Mouse (Mus musculus): Measurements from ENCODE around the gene Gm5148. TPM values are rescaled to one million over a fixed set of nuclear protein-coding genes. Genes with fewer than 3 reads are reported as not detected.
A peak's percentile ranks its signal among the peaks of the same experiment; 100 is the strongest.

The Gm5148 gene
- polyA plus RNA-seq, 1 experiment from 2014 or later, result 5.9 TPM

DNA sequence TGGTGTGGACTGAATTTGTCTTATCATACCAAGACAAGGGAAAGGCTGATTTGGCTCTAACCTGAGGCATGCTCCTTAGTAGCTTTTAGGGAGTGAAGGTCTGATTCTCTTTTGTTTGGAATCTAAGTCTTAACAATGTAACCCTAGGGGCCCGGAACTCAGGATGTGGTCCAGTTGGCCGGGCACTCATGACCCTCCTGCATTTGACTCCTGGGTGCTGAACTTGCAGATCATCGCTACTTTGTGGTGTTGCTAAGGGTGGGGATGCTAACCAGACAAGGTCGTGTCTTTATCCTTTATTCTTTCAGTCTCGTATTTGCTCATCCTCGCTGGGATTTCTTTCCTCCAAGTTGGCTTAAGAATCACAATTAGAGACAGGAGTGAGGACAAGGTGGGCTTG is 37.5 kb downstream of the Gm5148 start:
- Histone ChIP-seq H3K27me3 (replicated peaks; ENCODE audit: control insufficient read depth, insufficient read depth, low read length) (no peaks in the 10 kb centered on the region), H3K4me1 (ENCODE audit: control insufficient read depth, insufficient read depth, low read length) (peaks cover 15% of the 10 kb centered on the region), H3K4me2 (ENCODE audit: low read depth, low read length) (peak overlapping the region; percentile 63), H3K9ac (ENCODE audit: low read depth, low read length) (peak overlapping the region; percentile 50), H3K9me3 (ENCODE audit: control insufficient read depth, low read length) (no peaks in the 10 kb centered on the region), H3K4me3 (ENCODE audit: low read length) (peak overlapping the region; percentile 35), H3K36me3 (ENCODE audit: control insufficient read depth, insufficient read depth, low read length) (no peaks in the 10 kb centered on the region), H3K27ac (ENCODE audit: low read length) (peak overlapping the region; percentile 53; the same call in 1 of the 2 replicates)
- WGBS, result 25% methylated on average over 6 of the region's 6 CpGs
- peak; percentile 15; the same call in 1 of the 2 replicates for ATAC-seq

GRCm38 (mm10) chr3:37686219-37686618 is 38.1 kb downstream of the Gm5148 start:
- Histone ChIP-seq H3K4me3 (ENCODE audit: low read length) (no peak overlapping the region), H3K4me1 (ENCODE audit: control insufficient read depth, insufficient read depth, low read length) (peaks cover 15% of the 10 kb centered on the region), H3K27ac (ENCODE audit: low read length) (no peak overlapping the region), H3K27me3 (replicated peaks; ENCODE audit: control insufficient read depth, insufficient read depth, low read length) (no peaks in the 10 kb centered on the region), H3K9ac (ENCODE audit: low read depth, low read length) (no peak overlapping the region), H3K9me3 (ENCODE audit: control insufficient read depth, low read length) (no peaks in the 10 kb centered on the region), H3K4me2 (ENCODE audit: low read depth, low read length) (no peak overlapping the region), H3K36me3 (ENCODE audit: control insufficient read depth, insufficient read depth, low read length) (no peaks in the 10 kb centered on the region)
- ATAC-seq, result no peak
- 20% methylated on average over 7 of the region's 7 CpGs for WGBS

DNA sequence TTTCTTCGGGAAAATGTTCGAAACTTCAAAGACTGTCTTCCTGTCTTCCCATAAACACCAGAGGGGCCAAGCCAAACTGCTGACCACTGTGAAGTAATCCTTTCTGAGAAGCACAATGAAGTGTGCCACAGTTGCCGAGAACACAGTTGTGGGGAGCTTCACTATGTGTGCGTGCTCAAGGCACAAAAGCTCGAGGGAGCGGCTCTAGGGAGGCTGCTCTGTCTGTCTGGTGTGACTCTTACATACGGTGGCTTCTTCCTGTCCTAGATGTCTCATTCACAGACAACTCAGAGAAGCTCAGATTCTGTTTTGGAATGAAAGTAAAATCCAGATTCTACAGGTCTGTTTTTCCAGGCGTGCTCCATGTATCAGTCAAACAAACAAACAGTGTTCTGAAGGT is 48.0 kb downstream of the Gm5148 start:
- 71% methylated on average over 8 of the region's 8 CpGs for WGBS
- peaks cover 7% of the 10 kb centered on the region for H3K4me1 ChIP-seq (ENCODE audit: control insufficient read depth, insufficient read depth, low read length)

GRCm38 (mm10) chr3:37675056-37675525 is 49.2 kb downstream of the Gm5148 start:
- H3K4me2 ChIP-seq (ENCODE audit: low read depth, low read length), result no peak overlapping the region
- H3K4me1 ChIP-seq (ENCODE audit: control insufficient read depth, insufficient read depth, low read length), result peaks cover 7% of the 10 kb centered on the region
- H3K9ac ChIP-seq (ENCODE audit: low read depth, low read length), result no peak overlapping the region
- H3K27ac ChIP-seq (ENCODE audit: low read length), result no peak overlapping the region
- no peaks in the 10 kb centered on the region for H3K36me3 ChIP-seq (ENCODE audit: control insufficient read depth, insufficient read depth, low read length)
- no peak for ATAC-seq
- H3K27me3 ChIP-seq (replicated peaks; ENCODE audit: control insufficient read depth, insufficient read depth, low read length), result no peaks in the 10 kb centered on the region
- no peak overlapping the region for H3K4me3 ChIP-seq (ENCODE audit: low read length)
- 69% methylated on average over 11 of the region's 11 CpGs for WGBS
- H3K9me3 ChIP-seq (ENCODE audit: control insufficient read depth, low read length), result no peaks in the 10 kb centered on the region

More for the DNA sequence above, 48.0 kb downstream of the Gm5148 start:
- H3K4me3 ChIP-seq (ENCODE audit: low read length), result no peak overlapping the region
- no peak overlapping the region for H3K9ac ChIP-seq (ENCODE audit: low read depth, low read length)
- no peak overlapping the region for H3K27ac ChIP-seq (ENCODE audit: low read length)
- H3K4me2 ChIP-seq (ENCODE audit: low read depth, low read length), result no peak overlapping the region
- H3K9me3 ChIP-seq (ENCODE audit: control insufficient read depth, low read length), result no peaks in the 10 kb centered on the region
- no peak for ATAC-seq
- no peaks in the 10 kb centered on the region for H3K36me3 ChIP-seq (ENCODE audit: control insufficient read depth, insufficient read depth, low read length)
- H3K27me3 ChIP-seq (replicated peaks; ENCODE audit: control insufficient read depth, insufficient read depth, low read length), result no peaks in the 10 kb centered on the region

- peak; percentile 39 for ATAC-seq
- Histone ChIP-seq H3K27me3 (replicated peaks; ENCODE audit: control insufficient read depth, insufficient read depth, low read length) (no peaks in the 10 kb centered on the region), H3K4me3 (ENCODE audit: low read length) (no peak overlapping the region), H3K9me3 (ENCODE audit: control insufficient read depth, low read length) (peaks cover 11% of the 10 kb centered on the region), H3K9ac (ENCODE audit: low read depth, low read length) (no peak overlapping the region), H3K4me2 (ENCODE audit: low read depth, low read length) (no peak overlapping the region), H3K27ac (ENCODE audit: low read length) (no peak overlapping the region), H3K36me3 (ENCODE audit: control insufficient read depth, insufficient read depth, low read length) (no peaks in the 10 kb centered on the region), H3K4me1 (ENCODE audit: control insufficient read depth, insufficient read depth, low read length) (peaks cover 7% of the 10 kb centered on the region)
- 67% methylated on average over 13 of the region's 13 CpGs for WGBS
Measured at GRCm38 (mm10) chr3:37673513-37674261, 50.6 kb downstream of the Gm5148 start.

DNA sequence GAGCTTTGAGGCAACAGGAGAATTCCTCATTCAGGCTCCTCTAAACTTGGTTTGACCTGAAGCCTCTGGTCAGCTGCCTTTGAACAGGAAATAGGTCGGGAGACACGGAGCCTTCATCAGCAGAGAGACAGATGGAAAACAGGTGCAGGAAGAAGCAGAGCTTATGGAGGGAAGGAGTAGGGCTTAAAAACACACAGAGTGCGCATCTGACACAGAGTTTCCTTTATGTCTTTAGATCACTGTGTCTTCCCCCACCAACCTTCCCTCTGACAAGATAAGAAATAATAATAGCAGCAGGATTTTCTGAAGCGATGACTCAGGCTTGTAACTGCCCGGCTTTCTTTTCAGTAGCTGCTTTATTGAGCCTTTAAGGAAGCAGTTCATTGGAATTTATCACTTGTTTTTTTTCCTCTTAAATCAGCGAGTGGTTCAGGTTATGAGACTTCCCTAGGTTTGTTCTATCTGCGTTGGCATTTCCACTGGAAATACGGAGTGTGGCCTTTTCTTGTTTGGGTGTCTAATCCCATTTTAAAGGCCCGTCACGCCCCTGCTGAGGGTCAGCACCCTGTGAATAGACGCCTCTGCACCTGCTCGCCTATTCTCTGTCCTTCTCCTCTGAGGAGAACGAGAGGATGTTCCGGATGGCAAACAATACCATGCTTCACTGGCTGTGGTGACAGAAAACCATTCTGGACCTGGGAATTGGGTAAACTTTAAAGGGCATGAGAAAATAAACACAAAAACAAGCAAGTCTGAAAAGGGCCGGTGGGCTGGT is 51.8 kb downstream of the Gm5148 start:
- Histone ChIP-seq H3K4me2 (ENCODE audit: low read depth, low read length) (no peak overlapping the region), H3K9ac (ENCODE audit: low read depth, low read length) (no peak overlapping the region), H3K4me3 (ENCODE audit: low read length) (no peak overlapping the region), H3K36me3 (ENCODE audit: control insufficient read depth, insufficient read depth, low read length) (no peaks in the 10 kb centered on the region), H3K4me1 (ENCODE audit: control insufficient read depth, insufficient read depth, low read length) (peaks cover 11% of the 10 kb centered on the region), H3K27ac (ENCODE audit: low read length) (no peak overlapping the region), H3K27me3 (replicated peaks; ENCODE audit: control insufficient read depth, insufficient read depth, low read length) (no peaks in the 10 kb centered on the region), H3K9me3 (ENCODE audit: control insufficient read depth, low read length) (peaks cover 14% of the 10 kb centered on the region)
- WGBS, result 32% methylated on average over 15 of the region's 15 CpGs
- ATAC-seq, result peak; percentile 55; the same call in 1 of the 2 replicates

DNA sequence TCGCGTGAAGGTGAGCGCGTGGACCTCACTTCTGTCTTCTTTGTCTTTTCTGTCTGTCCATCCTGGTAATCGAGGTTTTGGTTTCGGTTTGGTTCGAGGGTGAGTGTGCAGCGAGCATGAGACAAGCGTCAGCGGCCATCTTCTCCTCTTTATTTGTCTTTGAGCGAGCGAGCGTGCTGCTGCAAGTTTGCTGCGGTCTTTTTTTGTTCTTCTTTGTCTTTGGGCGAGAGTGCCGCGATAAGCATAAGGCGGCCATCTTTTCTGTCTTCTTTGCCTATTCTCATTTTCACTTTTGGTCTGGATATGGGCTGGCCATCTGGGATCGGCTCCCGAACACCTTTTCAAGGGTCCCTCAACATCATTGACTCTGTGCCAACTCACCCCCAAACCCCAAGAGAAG is 55.2 kb downstream of the Gm5148 start:
- H3K36me3 ChIP-seq (ENCODE audit: control insufficient read depth, insufficient read depth, low read length), result no peaks in the 10 kb centered on the region
- no peak for ATAC-seq
- no peaks in the 10 kb centered on the region for H3K27me3 ChIP-seq (replicated peaks; ENCODE audit: control insufficient read depth, insufficient read depth, low read length)
- H3K27ac ChIP-seq (ENCODE audit: low read length), result no peak overlapping the region
- H3K9ac ChIP-seq (ENCODE audit: low read depth, low read length), result no peak overlapping the region
- no peak overlapping the region for H3K4me2 ChIP-seq (ENCODE audit: low read depth, low read length)
- peaks cover 14% of the 10 kb centered on the region for H3K9me3 ChIP-seq (ENCODE audit: control insufficient read depth, low read length)
- WGBS, result 97% methylated on average over 20 of the region's 20 CpGs
- H3K4me3 ChIP-seq (ENCODE audit: low read length), result no peak overlapping the region
- peaks cover 24% of the 10 kb centered on the region for H3K4me1 ChIP-seq (ENCODE audit: control insufficient read depth, insufficient read depth, low read length)

GRCm38 (mm10) chr3:37668652-37669051 is 55.6 kb downstream of the Gm5148 start:
- no peak overlapping the region for H3K27ac ChIP-seq (ENCODE audit: low read length)
- 91% methylated on average over 12 of the region's 12 CpGs for WGBS

DNA sequence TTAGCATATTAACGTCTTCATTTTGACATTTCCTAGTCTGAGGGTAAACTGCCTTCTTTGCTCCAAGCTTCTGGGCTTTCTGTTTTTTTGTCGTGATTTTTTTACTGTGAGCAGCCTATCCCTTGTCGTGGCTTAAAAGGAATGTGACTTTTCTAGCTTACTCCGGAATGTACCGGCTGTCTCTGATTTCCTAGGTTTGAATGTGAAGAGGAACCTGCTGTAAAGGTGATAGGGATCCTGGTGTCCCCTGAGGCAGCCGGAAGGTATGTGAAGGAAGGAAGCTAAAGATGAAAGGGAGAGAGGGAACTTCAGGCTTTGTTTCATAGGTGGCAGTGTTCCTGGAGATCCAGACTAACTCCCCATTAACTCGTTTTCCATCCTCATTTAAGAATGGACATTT is 56.6 kb downstream of the Gm5148 start:
- Histone ChIP-seq H3K4me3 (ENCODE audit: low read length) (no peak overlapping the region), H3K9me3 (ENCODE audit: control insufficient read depth, low read length) (peaks cover 14% of the 10 kb centered on the region), H3K27ac (ENCODE audit: low read length) (0 out of 2 replicates have a peak overlapping the region, but pooled peaks have one; percentile 13), H3K4me2 (ENCODE audit: low read depth, low read length) (no peak overlapping the region), H3K27me3 (replicated peaks; ENCODE audit: control insufficient read depth, insufficient read depth, low read length) (no peaks in the 10 kb centered on the region), H3K36me3 (ENCODE audit: control insufficient read depth, insufficient read depth, low read length) (no peaks in the 10 kb centered on the region), H3K9ac (ENCODE audit: low read depth, low read length) (no peak overlapping the region), H3K4me1 (ENCODE audit: control insufficient read depth, insufficient read depth, low read length) (peaks cover 22% of the 10 kb centered on the region)
- ATAC-seq, result no peak
- 36% methylated on average over 7 of the region's 7 CpGs for WGBS

More at GRCm38 (mm10) chr3:37668652-37669051, 55.6 kb downstream of the Gm5148 start:
- ATAC-seq, result no peak
- H3K36me3 ChIP-seq (ENCODE audit: control insufficient read depth, insufficient read depth, low read length), result no peaks in the 10 kb centered on the region
- H3K4me1 ChIP-seq (ENCODE audit: control insufficient read depth, insufficient read depth, low read length), result peaks cover 24% of the 10 kb centered on the region
- no peak overlapping the region for H3K9ac ChIP-seq (ENCODE audit: low read depth, low read length)
- H3K9me3 ChIP-seq (ENCODE audit: control insufficient read depth, low read length), result peaks cover 14% of the 10 kb centered on the region
- H3K4me3 ChIP-seq (ENCODE audit: low read length), result no peak overlapping the region
- H3K27me3 ChIP-seq (replicated peaks; ENCODE audit: control insufficient read depth, insufficient read depth, low read length), result no peaks in the 10 kb centered on the region
- no peak overlapping the region for H3K4me2 ChIP-seq (ENCODE audit: low read depth, low read length)
